Mouse (Mus musculus): ENCODE measurements around the gene Nin.

- TF ChIP-seq CTCF (IDR thresholded peaks at IDR 0.05; ENCODE audit: low read depth, low read length) (no peak), POLR2A (IDR thresholded peaks at IDR 0.05; ENCODE audit: extremely low read depth, insufficient read depth, low read length) (no peak)
These were observed 3.0 kb downstream of the Nin start for GRCm38 (mm10) chr12:70110375-70111116.
